14 mouse cellular contexts compared by ENCODE assay signal in the genomic region with DNA sequence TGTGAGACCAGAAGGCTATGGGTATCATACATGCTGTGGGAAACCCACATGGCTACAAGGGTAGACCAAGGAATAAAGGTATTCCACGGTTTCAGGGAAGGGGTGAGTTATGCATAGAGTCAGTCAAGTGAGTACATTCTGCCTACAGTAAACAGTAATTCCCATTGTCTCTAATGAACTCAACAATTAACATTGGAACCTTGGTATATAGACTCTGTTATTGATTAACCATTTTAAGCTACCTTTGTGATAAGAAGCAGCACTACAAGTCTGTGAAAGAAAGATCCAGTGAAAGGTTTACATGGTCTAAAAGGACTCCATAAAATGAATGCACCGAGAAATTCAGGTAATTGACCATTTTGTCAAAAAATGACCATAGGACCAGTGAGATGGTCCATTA.
"Had no signal": no experiment of that assay in that cellular context is flagged by ENCODE, and none has a peak within 500 bp of the region (broad histone marks: within the 10 kb centered on the region; RNA-seq: fewer than 3 reads in every experiment).

No protein-coding gene starts in this region.

- DNase-seq: lung, adult 18-20 months; lung, embryonic 14.5 days; lung, postnatal 10 days; lung, postnatal 4 days; right cerebral cortex, postnatal 14 days; thymus, adult 2 months; thymus, postnatal 25 days; thymus, postnatal 4 days had no signal

- H3K4me3 ChIP-seq: midbrain, embryonic 10.5 days; midbrain, embryonic 12.5 days; midbrain, embryonic 15.5 days; neural tube, embryonic 12.5 days; stomach, embryonic 15.5 days had no signal

- H3K27me3 ChIP-seq: midbrain, embryonic 12.5 days; midbrain, embryonic 15.5 days; neural tube, embryonic 12.5 days; stomach, embryonic 15.5 days had no signal

- ATAC-seq: midbrain, embryonic 15.5 days had no signal

- H3K9ac ChIP-seq: lung, embryonic 14.5 days; midbrain, embryonic 12.5 days; midbrain, embryonic 15.5 days; neural tube, embryonic 12.5 days; stomach, embryonic 15.5 days had no signal

- H3K4me1 ChIP-seq: midbrain, embryonic 10.5 days; midbrain, embryonic 12.5 days; midbrain, embryonic 15.5 days; neural tube, embryonic 12.5 days; stomach, embryonic 15.5 days had no signal

- H3K27ac ChIP-seq: midbrain, embryonic 10.5 days; midbrain, embryonic 12.5 days; midbrain, embryonic 15.5 days; neural tube, embryonic 12.5 days; stomach, embryonic 15.5 days; stomach, postnatal 0 days had no signal

- H3K4me2 ChIP-seq: lung, embryonic 14.5 days; midbrain, embryonic 12.5 days; midbrain, embryonic 15.5 days; neural tube, embryonic 12.5 days; stomach, embryonic 15.5 days had no signal

- H3K36me3 ChIP-seq: midbrain, embryonic 10.5 days; midbrain, embryonic 12.5 days; midbrain, embryonic 15.5 days; neural tube, embryonic 12.5 days; stomach, embryonic 15.5 days had no signal

- H3K9me3 ChIP-seq: midbrain, embryonic 10.5 days; midbrain, embryonic 12.5 days; midbrain, embryonic 15.5 days; neural tube, embryonic 12.5 days; stomach, embryonic 15.5 days had no signal
